ENCODE assay signal across 9 mouse cellular contexts in the genomic region with DNA sequence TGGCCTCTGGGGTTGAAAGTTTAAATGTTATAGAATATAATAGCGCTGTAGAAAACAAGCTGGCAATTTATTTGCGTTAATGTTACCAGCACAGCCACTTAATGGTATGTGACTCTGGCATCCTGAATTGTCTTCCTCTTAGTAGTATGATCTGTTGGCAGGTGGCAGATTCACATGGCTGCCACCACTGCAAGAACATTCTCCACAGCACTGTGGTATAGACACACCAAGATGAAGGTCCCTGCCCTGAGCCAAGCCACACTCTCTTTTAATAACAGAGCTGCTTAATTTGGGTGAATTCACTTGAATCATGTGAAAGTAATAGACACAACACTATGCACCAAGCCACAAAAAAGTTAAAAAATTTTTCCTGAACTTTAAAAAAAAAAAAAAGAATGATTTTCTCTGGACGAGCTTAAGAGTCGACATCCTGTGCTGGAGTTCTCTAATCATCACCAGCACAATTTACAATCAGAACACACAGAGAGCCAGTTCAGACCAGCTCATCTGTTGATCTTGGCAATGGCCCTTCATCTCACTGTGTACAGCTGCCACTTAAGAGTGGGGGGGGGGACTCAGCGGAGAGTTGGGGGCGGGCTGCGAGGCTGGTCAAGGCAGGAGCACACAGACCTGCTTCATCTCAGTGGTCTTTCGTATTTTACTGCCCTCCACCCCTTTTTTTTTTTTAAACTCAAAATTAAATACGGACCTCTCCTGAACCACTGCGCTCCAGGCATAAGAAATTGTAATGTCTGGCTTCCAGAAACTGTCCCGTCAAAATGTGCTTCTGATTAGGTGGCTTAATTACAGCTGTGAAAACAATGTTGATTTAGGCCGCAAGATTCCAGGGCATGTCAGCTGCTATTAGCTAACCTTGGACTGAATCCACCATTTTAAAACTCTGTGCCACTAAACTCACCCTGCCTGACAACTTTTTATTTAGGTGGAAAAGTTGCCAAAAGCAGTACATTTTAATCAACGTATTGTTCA.
DNase-seq lines count a peak whose midpoint lies in the region; ATAC-seq lines count a peak whose summit lies in the region.
"Had no signal": no experiment of that assay in that cellular context is flagged by ENCODE, and none has a peak within 500 bp of the region (broad histone marks: within the 10 kb centered on the region; RNA-seq: fewer than 3 reads in every experiment).

No protein-coding gene starts in this region.

- H3K4me3 ChIP-seq in forebrain, embryonic 13.5 days: no peak overlapping the region
- H3K4me3 ChIP-seq in forebrain, embryonic 11.5 days (ENCODE audit: low read depth, low read length): no peak overlapping the region
- no peak overlapping the region for H3K4me3 ChIP-seq in embryonic facial prominence, embryonic 12.5 days
- H3K4me3 ChIP-seq in limb, embryonic 12.5 days (replicated peaks): no peak overlapping the region
- H3K4me3 ChIP-seq: neural tube, embryonic 13.5 days had no signal

- intact Hi-C loops in heart, postnatal 14 days (cut with DNase I): no loop called here

- no peak overlapping the region for H3K27ac ChIP-seq in forebrain, embryonic 13.5 days
- no peak overlapping the region for H3K27ac ChIP-seq in forebrain, embryonic 11.5 days (ENCODE audit: low read depth, low read length)
- H3K27ac ChIP-seq in embryonic facial prominence, embryonic 12.5 days: peak overlapping the region; percentile 59; the same call in 1 of the 2 replicates
- peak overlapping the region; percentile 75 for H3K27ac ChIP-seq in limb, embryonic 12.5 days
- H3K27ac ChIP-seq: neural tube, embryonic 13.5 days had no signal

- H3K36me3 ChIP-seq in forebrain, embryonic 13.5 days (ENCODE audit: poor library complexity, severe bottlenecking): no peaks in the 10 kb centered on the region
- H3K36me3 ChIP-seq in forebrain, embryonic 11.5 days (ENCODE audit: control insufficient read depth, insufficient read depth, low read length): no peaks in the 10 kb centered on the region
- H3K36me3 ChIP-seq in embryonic facial prominence, embryonic 12.5 days: no peaks in the 10 kb centered on the region
- H3K36me3 ChIP-seq in limb, embryonic 12.5 days: no peaks in the 10 kb centered on the region
- H3K36me3 ChIP-seq: neural tube, embryonic 13.5 days had no signal

- no peaks in the 10 kb centered on the region for H3K27me3 ChIP-seq in forebrain, embryonic 13.5 days
- no peaks in the 10 kb centered on the region for H3K27me3 ChIP-seq in forebrain, embryonic 11.5 days (ENCODE audit: control insufficient read depth, insufficient read depth, low read length)
- no peaks in the 10 kb centered on the region for H3K27me3 ChIP-seq in embryonic facial prominence, embryonic 12.5 days
- H3K27me3 ChIP-seq in limb, embryonic 12.5 days: no peaks in the 10 kb centered on the region
- H3K27me3 ChIP-seq: neural tube, embryonic 13.5 days had no signal

- 56% methylated on average over 13 of the region's 13 CpGs for WGBS in forebrain, embryonic 13.5 days
- WGBS in forebrain, embryonic 11.5 days: 68% methylated on average over 13 of the region's 13 CpGs
- WGBS in embryonic facial prominence, embryonic 12.5 days: 20% methylated on average over 13 of the region's 13 CpGs
- 11% methylated on average over 13 of the region's 13 CpGs for WGBS in limb, embryonic 12.5 days

- DNase-seq in forebrain, embryonic 11.5 days (ENCODE audit: low spot score): no peak
- peak; percentile 20 to 34 for DNase-seq in heart, postnatal 14 days
- DNase-seq in c-Kit-positive CD71-positive TER-119-positive erythroid progenitor cells, embryonic 14.5 days (ENCODE audit: low spot score): no peak
- no peak for DNase-seq in urinary bladder, postnatal 4 days (ENCODE audit: low spot score in 2 of 2)
- DNase-seq in adrenal gland, adult 2 months: no peak

- no peaks in the 10 kb centered on the region for H3K9me3 ChIP-seq in forebrain, embryonic 13.5 days (replicated peaks)
- H3K9me3 ChIP-seq in forebrain, embryonic 11.5 days (ENCODE audit: control insufficient read depth, low read length): no peaks in the 10 kb centered on the region
- H3K9me3 ChIP-seq in embryonic facial prominence, embryonic 12.5 days: no peaks in the 10 kb centered on the region
- H3K9me3 ChIP-seq in limb, embryonic 12.5 days: no peaks in the 10 kb centered on the region
- H3K9me3 ChIP-seq: neural tube, embryonic 13.5 days had no signal

- ATAC-seq in forebrain, embryonic 13.5 days: peak; percentile 71
- ATAC-seq in forebrain, embryonic 11.5 days (replicated peaks; ENCODE audit: low FRiP score): no peak
- ATAC-seq in embryonic facial prominence, embryonic 12.5 days (ENCODE audit: insufficient number of reproducible peaks, insufficient read depth, low FRiP score, low TSS enrichment): peak; percentile 89; the same call in 1 of the 2 replicates
- peak; percentile 86 for ATAC-seq in limb, embryonic 12.5 days (ENCODE audit: insufficient number of reproducible peaks, insufficient read depth, low FRiP score, low TSS enrichment, low read depth)

- no peak overlapping the region for H3K9ac ChIP-seq in forebrain, embryonic 13.5 days
- H3K9ac ChIP-seq in forebrain, embryonic 11.5 days (ENCODE audit: low read length): no peak overlapping the region
- H3K9ac ChIP-seq in embryonic facial prominence, embryonic 12.5 days: no peak overlapping the region
- H3K9ac ChIP-seq in limb, embryonic 12.5 days (replicated peaks): no peak overlapping the region
- H3K9ac ChIP-seq: neural tube, embryonic 13.5 days had no signal

- H3K4me1 ChIP-seq in forebrain, embryonic 13.5 days: peaks cover 10% of the 10 kb centered on the region
- no peaks in the 10 kb centered on the region for H3K4me1 ChIP-seq in forebrain, embryonic 11.5 days (replicated peaks; ENCODE audit: control insufficient read depth, insufficient read depth, low read length)
- H3K4me1 ChIP-seq in embryonic facial prominence, embryonic 12.5 days: peaks cover 9% of the 10 kb centered on the region
- peaks cover 19% of the 10 kb centered on the region for H3K4me1 ChIP-seq in limb, embryonic 12.5 days (replicated peaks)
- H3K4me1 ChIP-seq: neural tube, embryonic 13.5 days had no signal

- H3K4me2 ChIP-seq in forebrain, embryonic 13.5 days: 0 out of 2 replicates have a peak overlapping the region, but pooled peaks have one; percentile 7
- no peak overlapping the region for H3K4me2 ChIP-seq in forebrain, embryonic 11.5 days (ENCODE audit: low read depth, low read length, severe bottlenecking)
- 0 out of 2 replicates have a peak overlapping the region, but pooled peaks have one; percentile 15 for H3K4me2 ChIP-seq in embryonic facial prominence, embryonic 12.5 days (replicated peaks)
- peak overlapping the region; percentile 28; the same call in 1 of the 2 replicates for H3K4me2 ChIP-seq in limb, embryonic 12.5 days
- H3K4me2 ChIP-seq: neural tube, embryonic 13.5 days had no signal

Comparison
In these comparisons a context has a peak if more than half of its experiments do, and no peak if none do; other contexts are left out.
1. H3K27ac ChIP-seq: peak in embryonic facial prominence, embryonic 12.5 days (single experiment) and limb, embryonic 12.5 days (single experiment); none in forebrain, embryonic 13.5 days (single experiment) and forebrain, embryonic 11.5 days (single experiment).
2. DNase-seq: peak in heart, postnatal 14 days (2 of 2); none in forebrain, embryonic 11.5 days (single experiment), c-Kit-positive CD71-positive TER-119-positive erythroid progenitor cells, embryonic 14.5 days (single experiment), urinary bladder, postnatal 4 days (0 of 2) and adrenal gland, adult 2 months (single experiment).